Mouse (Mus musculus) lung, postnatal 0 days (tissue): ENCODE measurements around the gene Banf2. TPM values are rescaled to one million over a fixed set of nuclear protein-coding genes. Genes with fewer than 3 reads are reported as not detected.

Experiments used
- ATAC-seq: fragments of 200-750 bp; cut with Nextera tagmentation; 2 replicates; pipeline ENCODE4 v1.8.0; 2017; ENCODE audit warnings: moderate library complexity
- DNase-seq: peaks from one replicate; pipeline ENCODE4 v3.0.0-alpha.2; 2016; ENCODE audit warnings: low spot score
- H3K27ac ChIP-seq: fragments of 300-500 bp; sonication (generic); 2 replicates; pipeline ENCODE4 v1.5.1; 2014; ENCODE audit warnings: antibody characterized with exemption, mild to moderate bottlenecking, low read length, mixed read lengths
- H3K27me3 ChIP-seq: fragments of 300-500 bp; sonication (generic); replicated peaks from 2 replicates; pipeline ENCODE4 v1.6.1; 2014; ENCODE audit warnings: low read length, mixed read lengths; ENCODE audit not compliant: insufficient read depth
- H3K36me3 ChIP-seq: fragments of 300-500 bp; sonication (generic); 2 replicates; pipeline ENCODE4 v1.6.1; 2014; ENCODE audit warnings: low read length, mixed read lengths; ENCODE audit not compliant: insufficient read depth
- H3K4me1 ChIP-seq: fragments of 300-500 bp; sonication (generic); 2 replicates; pipeline ENCODE4 v1.6.1; 2014; ENCODE audit warnings: antibody characterized with exemption, low read depth, low read length, mixed read lengths; ENCODE audit not compliant: insufficient read depth
- H3K4me2 ChIP-seq: fragments of 300-500 bp; sonication (generic); replicated peaks from 2 replicates; pipeline ENCODE4 v1.6.1; 2014; ENCODE audit warnings: low read depth, mild to moderate bottlenecking, low read length, moderate library complexity, mixed read lengths
- H3K4me3 ChIP-seq: fragments of 300-500 bp; sonication (generic); 2 replicates; pipeline ENCODE4 v1.5.1; 2014; ENCODE audit warnings: low read depth, low read length
- H3K9ac ChIP-seq: fragments of 300-500 bp; sonication (generic); replicated peaks from 2 replicates; pipeline ENCODE4 v1.6.1; 2014; ENCODE audit warnings: low read depth, mild to moderate bottlenecking
- H3K9me3 ChIP-seq: fragments of 300-500 bp; sonication (generic); 2 replicates; pipeline ENCODE4 v1.6.1; 2016; ENCODE audit warnings: low read length, mixed read lengths
- CTCF ChIP-seq: IDR thresholded peaks from 2 replicates; pipeline ENCODE4 v1.5.1; 2016; ENCODE audit warnings: antibody characterized with exemption, mild to moderate bottlenecking
- EP300 ChIP-seq: IDR thresholded peaks from 2 replicates; pipeline ENCODE4 v1.6.1; 2016; ENCODE audit warnings: antibody characterized with exemption, mild to moderate bottlenecking, control low read depth
- WGBS: fragments of 180-500 bp; shearing (Covaris S2); extraction: QIAGEN DNeasy Blood & Tissue Kit; methylation state at CpG from one replicate; pipeline ENCODE4 v1.1.7; 2014; 5-methylcytosine and 5-hydroxymethylcytosine counted together
- polyA plus RNA-seq: library from polyadenylated mRNA; unstranded; fragments of >200 nt; fragmentation: Nextera tagmentation; extraction: Ambion mirVana; gene quantifications from 2 replicates; pipeline ENCODE4 v1.2.1, GENCODE M21; 2015

The Banf2 gene
- polyA plus RNA-seq, 1 experiment from 2014 or later: not detected

DNA sequence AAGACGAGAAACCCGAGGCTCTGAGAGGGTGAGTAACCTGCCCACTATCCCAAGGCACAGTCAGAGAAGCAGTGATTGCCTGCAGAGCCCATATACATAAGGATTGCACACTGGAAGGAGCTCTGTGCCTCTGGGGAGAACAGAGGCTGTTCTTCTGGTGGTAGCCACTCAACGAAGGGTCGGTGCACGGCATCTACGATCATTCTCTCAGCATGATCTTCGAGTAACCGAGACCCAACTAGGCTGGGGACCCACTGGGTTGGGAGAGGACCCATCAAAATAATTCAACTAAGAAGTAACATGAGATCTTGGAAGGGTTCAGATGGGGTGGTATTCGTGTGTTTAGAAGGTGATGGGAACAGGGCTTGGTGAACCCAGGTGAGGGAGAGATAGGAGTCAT is 17.0 kb upstream of the Banf2 start:
- H3K27me3 ChIP-seq: no peaks in the 10 kb centered on the region
- H3K4me1 ChIP-seq: no peaks in the 10 kb centered on the region
- H3K9me3 ChIP-seq: no peaks in the 10 kb centered on the region
- no peak overlapping the region for H3K4me3 ChIP-seq
- no peaks in the 10 kb centered on the region for H3K36me3 ChIP-seq
- TF ChIP-seq EP300 (no peak), CTCF (no peak)
- 89% methylated on average over 9 of the region's 9 CpGs for WGBS
- H3K4me2 ChIP-seq: no peak overlapping the region
- ATAC-seq (no peak), DNase-seq (no peak)
- no peak overlapping the region for H3K27ac ChIP-seq
- no peak overlapping the region for H3K9ac ChIP-seq

DNA sequence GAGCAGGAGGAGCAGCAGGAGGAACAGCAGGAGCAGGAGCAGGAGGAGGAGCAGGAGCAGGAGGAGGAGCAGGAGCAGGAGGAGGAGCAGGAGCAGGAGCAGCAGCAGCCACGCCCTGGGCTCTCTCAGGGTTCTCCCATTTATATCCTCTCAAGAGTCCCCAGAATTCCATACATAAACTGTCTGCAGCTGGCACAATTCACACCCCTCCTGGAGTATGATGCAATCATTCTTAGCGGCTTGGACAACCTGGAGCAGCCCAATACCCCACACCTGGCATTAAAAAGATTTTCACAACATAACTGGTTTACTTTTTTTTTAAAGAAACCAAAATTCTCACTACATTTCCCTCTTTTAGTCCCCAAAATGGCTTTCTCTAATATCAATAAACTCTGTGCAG is 12.9 kb upstream of the Banf2 start:
- Histone ChIP-seq H3K9me3 (no peaks in the 10 kb centered on the region), H3K27ac (no peak overlapping the region), H3K4me2 (no peak overlapping the region), H3K27me3 (no peaks in the 10 kb centered on the region), H3K9ac (no peak overlapping the region), H3K4me1 (no peaks in the 10 kb centered on the region), H3K4me3 (no peak overlapping the region), H3K36me3 (no peaks in the 10 kb centered on the region)
- 22% methylated on average over 2 of the region's 2 CpGs for WGBS
- ATAC-seq (no peak), DNase-seq (no peak)
- TF ChIP-seq EP300: no peak
- TF ChIP-seq CTCF: no peak

- Histone ChIP-seq H3K4me3 (no peak overlapping the region), H3K36me3 (no peaks in the 10 kb centered on the region), H3K9ac (no peak overlapping the region), H3K27me3 (no peaks in the 10 kb centered on the region), H3K9me3 (no peaks in the 10 kb centered on the region), H3K4me2 (no peak overlapping the region), H3K4me1 (no peaks in the 10 kb centered on the region), H3K27ac (no peak overlapping the region)
- DNase-seq (no peak), ATAC-seq (no peak)
- TF ChIP-seq CTCF: no peak
- no peak for TF ChIP-seq EP300
- WGBS: 69% methylated on average over 3 of the region's 3 CpGs
Measured at GRCm38 (mm10) chr2:144022441-144022840, 10.4 kb upstream of the Banf2 start.

DNA sequence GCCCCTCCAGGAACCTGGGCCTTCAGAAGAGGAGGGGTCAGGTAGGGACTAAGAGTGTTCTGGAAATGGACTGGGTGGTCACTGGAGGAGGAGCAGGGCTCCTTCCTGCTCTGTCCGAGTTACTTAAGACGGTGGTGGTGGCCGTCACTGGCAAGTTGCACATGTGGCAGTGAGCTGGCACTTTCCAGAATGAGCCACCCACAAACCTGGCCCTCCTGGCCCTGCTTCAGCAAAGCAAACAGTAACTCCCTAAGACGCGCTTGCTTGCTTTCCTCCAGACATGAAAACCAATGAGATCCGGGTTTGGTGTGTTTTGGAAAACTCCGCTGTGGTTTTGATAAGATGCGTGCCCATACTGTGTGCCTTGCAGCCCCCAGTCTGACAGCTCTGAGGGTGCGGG is 7.5 kb upstream of the Banf2 start:
- Histone ChIP-seq H3K4me2 (no peak overlapping the region), H3K36me3 (no peaks in the 10 kb centered on the region), H3K27me3 (no peaks in the 10 kb centered on the region), H3K9ac (no peak overlapping the region), H3K9me3 (no peaks in the 10 kb centered on the region), H3K4me3 (no peak overlapping the region), H3K27ac (no peak overlapping the region), H3K4me1 (no peaks in the 10 kb centered on the region)
- ATAC-seq (no peak), DNase-seq (no peak)
- no peak for TF ChIP-seq CTCF
- TF ChIP-seq EP300: no peak
- WGBS: 58% methylated on average over 9 of the region's 9 CpGs

- H3K9ac ChIP-seq: no peak overlapping the region
- no peak overlapping the region for H3K4me2 ChIP-seq
- DNase-seq: no peak
- H3K27me3 ChIP-seq: no peaks in the 10 kb centered on the region
- WGBS: 55% methylated on average over 4 of the region's 4 CpGs
- no peaks in the 10 kb centered on the region for H3K4me1 ChIP-seq
- H3K36me3 ChIP-seq: no peaks in the 10 kb centered on the region
- no peak overlapping the region for H3K4me3 ChIP-seq
- H3K27ac ChIP-seq: no peak overlapping the region
- TF ChIP-seq EP300 (no peak), CTCF (no peak)
- ATAC-seq: no peak
- no peaks in the 10 kb centered on the region for H3K9me3 ChIP-seq
Measured at GRCm38 (mm10) chr2:144026456-144026855, 6.4 kb upstream of the Banf2 start.

GRCm38 (mm10) chr2:144030791-144031190 is 2.1 kb upstream of the Banf2 start:
- ATAC-seq (no peak), DNase-seq (no peak)
- Histone ChIP-seq H3K27me3 (no peaks in the 10 kb centered on the region), H3K27ac (no peak overlapping the region), H3K4me1 (no peaks in the 10 kb centered on the region), H3K9ac (no peak overlapping the region), H3K4me3 (no peak overlapping the region), H3K9me3 (no peaks in the 10 kb centered on the region), H3K4me2 (no peak overlapping the region), H3K36me3 (no peaks in the 10 kb centered on the region)
- 88% methylated on average over 7 of the region's 7 CpGs for WGBS
- TF ChIP-seq EP300 (no peak), CTCF (no peak)

DNA sequence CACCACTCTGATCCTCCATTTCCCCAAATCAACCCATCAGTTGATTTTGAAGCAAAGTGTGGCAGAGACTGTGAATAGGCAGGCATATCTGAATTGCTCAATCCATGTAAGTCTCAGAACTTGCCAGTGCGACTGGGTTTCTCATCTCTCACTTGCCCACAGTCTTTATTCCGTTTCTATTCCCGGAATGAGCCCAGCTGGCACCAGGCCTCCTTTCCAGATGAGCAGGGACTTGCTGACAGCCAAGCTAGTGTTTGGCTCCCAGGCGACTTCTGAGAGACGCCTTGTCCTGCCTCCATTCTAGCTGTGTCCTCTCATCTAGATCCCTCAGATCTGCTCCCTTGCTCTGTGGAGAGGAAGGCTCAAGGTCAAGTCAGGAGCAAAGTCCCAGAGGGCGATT is 11.9 kb downstream of the Banf2 start:
- no peak for TF ChIP-seq CTCF
- TF ChIP-seq EP300: no peak
- no peak overlapping the region for H3K4me2 ChIP-seq
- no peak for DNase-seq
- no peak overlapping the region for H3K9ac ChIP-seq
- H3K4me3 ChIP-seq: no peak overlapping the region
- no peak for ATAC-seq
- H3K9me3 ChIP-seq: no peaks in the 10 kb centered on the region
- H3K36me3 ChIP-seq: no peaks in the 10 kb centered on the region
- WGBS: 57% methylated on average over 6 of the region's 6 CpGs
- H3K27ac ChIP-seq: no peak overlapping the region
- H3K27me3 ChIP-seq: no peaks in the 10 kb centered on the region
- H3K4me1 ChIP-seq: no peaks in the 10 kb centered on the region
